Mouse (Mus musculus): ENCODE measurements around the gene Med6.

Med6 gene

DNA sequence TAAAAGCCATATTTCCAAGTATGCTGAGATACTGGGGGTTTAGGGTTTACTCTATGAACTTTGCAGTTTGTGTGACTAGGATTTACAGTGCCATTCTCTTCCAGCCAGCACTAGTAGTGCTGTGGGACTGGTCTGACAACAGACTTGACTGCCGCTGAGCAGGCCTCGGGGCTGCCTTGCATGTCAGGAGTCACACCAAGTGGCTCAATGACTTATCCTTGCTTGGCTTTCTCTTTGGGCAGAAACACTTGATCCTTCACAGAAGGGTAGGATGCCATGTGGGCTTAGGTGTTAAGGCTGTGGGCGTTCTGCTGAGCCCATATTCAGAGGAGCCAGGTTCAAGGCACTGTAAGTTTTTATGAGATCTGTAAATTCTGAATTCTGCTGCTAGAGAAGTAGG, 45.5 kb downstream of the Med6 start:
- DNase-seq (ENCODE audit: low read depth, low spot score): no peak

DNA sequence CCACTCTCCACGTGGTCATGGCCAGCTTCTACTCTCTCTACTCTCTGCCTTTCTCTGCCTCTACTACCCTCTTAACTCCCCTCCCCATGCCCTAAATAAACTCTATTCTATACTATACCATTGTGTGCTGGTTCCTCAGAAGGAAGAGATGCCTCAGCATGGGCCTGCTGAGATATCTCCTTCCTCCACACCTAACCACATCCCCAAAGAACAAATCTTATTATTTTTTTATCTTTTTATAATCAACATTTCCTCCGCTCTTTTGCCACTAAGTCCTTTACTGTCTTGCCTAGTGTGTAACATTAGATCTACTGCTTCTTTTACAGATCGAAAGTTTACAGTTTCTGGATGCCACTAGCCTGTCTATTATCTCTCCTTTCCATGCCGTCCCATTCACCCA, 47.6 kb downstream of the Med6 start:
- no peak for DNase-seq (ENCODE audit: low read depth, low spot score)

GRCm38 (mm10) chr12:81533029-81533419, 61.8 kb downstream of the Med6 start:
- peak; percentile 31 for DNase-seq (ENCODE audit: low read depth, low spot score)

- DNase-seq (ENCODE audit: low read depth, low spot score): peak; percentile 81
Measured at GRCm38 (mm10) chr12:81532316-81533028, 62.3 kb downstream of the Med6 start, which contains the start of the genes Gm20498 and Synj2bp. Gm20498 (minus strand) TSS chr12:81532905. Synj2bp (minus strand) TSS chr12:81532911.

DNA sequence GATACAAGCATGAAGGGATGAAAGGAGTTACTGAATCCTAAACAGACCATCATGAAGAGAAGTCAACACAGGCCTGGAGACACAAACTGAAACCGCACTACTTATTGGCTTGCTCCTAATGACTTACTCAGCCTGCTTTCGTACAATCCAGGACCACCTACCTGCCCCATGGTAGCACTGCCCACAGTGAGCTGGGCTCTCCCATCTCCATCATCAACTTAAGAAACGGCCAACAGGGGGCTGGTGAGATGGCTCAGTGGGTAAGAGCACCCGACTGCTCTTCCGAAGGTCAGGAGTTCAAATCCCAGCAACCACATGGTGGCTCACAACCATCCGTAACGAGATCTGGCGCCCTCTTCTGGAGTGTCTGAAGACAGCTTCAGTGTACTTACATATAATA, 64.2 kb downstream of the Med6 start:
- peak; percentile 13 for DNase-seq (ENCODE audit: low read depth, low spot score)

All from CD4-positive, CD25-positive, alpha-beta regulatory T cell, adult 2 months (primary cell).